Mouse (Mus musculus) urinary bladder, adult 2 months (tissue): ENCODE data around the gene Rab31. TPM values are rescaled to one million over a fixed set of nuclear protein-coding genes. Genes with fewer than 3 reads are reported as not detected.

Experiments used
- DNase-seq: peaks from one replicate; pipeline ENCODE4 v3.0.0; 2022; ENCODE audit warnings: low spot score
- polyA plus RNA-seq: library from polyadenylated mRNA; depleted of rRNA; stranded (reverse); fragments of >200 nt; gene quantifications from 2 replicates; pipeline ENCODE4 v1.2.3, GENCODE M21; 2012

Gene Rab31
- polyA plus RNA-seq, 1 experiment = 34.2 TPM

- DNase-seq = no peak
These were observed 68.8 kb downstream of the Rab31 start for GRCm38 (mm10) chr17:65703527-65704391.

DNA sequence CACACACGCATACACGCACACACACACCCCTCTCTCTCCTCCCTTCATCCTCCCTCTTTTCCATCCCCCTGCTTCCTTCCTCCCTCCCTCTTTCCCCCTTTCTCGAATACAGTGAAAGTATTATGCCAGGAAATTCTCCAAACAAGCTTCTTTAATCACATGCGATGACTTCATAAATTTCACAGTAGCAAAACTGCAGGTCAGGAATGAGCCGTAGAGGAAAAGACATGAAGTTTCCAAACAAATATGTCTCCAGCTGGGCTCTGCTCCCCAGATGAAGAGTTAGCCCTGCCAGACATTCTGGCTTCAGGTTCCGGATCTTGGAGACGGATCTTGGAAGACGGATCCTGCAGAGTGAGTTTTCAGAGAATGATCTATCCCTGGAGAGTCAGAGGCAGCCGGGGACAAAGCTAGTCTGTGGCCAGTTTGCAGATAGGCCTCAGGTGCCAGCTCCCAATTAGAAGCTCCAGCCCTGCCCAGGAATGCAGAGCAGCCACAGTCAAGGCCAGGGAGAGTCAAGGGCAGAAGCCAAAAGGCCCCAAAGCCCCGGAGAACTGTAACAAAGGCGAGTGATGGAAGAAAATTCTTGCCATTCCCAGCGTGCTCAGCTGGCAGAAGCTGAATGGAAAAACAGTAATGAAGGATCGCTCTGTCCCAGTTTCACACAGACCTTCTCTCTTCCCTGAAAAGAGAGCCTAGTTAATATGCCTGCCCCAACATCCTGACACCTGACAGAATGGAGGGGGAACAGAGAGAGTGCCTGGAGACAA, 70.6 kb downstream of the Rab31 start:
- DNase-seq = no peak

DNA sequence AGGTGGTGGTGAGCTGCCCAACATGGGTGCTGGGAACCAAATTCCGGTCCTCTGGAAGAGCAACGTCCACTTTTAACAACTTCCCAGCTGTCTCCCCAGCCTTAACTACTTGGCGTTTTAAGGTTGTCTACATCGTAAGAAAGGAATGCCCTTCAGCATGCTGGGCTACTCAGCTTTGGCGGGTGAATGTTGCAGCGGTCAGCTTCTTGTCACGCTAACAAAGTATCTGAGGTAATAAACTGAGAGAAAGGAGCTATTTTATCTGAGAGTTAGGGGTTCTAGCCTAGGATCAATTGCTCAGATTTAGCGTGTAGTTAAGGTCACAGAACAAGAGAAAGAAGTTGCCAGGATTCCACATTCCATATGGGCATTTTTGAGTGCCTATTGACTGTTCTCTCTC, 71.2 kb downstream of the Rab31 start:
- no peak for DNase-seq

DNA sequence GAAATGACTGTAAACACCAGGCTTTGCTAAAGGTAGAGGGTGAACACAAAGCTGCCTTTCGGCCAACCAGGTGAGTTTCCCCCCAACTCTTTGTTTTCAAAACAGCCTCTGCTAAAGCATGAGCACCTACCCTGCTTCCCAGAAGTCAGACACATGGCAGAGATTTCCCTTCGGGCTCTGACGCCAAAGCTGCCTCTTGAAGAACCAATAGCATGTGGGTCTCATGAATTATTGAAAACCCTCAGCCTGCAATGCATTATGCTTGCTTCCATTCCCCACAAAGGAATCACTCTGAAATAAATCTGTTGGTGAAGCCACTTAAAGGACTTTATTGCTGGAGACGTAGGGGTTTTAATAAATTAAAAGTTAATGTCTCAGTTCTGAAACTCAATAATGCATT, 72.5 kb downstream of the Rab31 start:
- no peak for DNase-seq

GRCm38 (mm10) chr17:65697791-65698463, 74.6 kb downstream of the Rab31 start:
- DNase-seq = no peak

- DNase-seq = no peak
These were observed 75.6 kb downstream of the Rab31 start for GRCm38 (mm10) chr17:65696939-65697338.

GRCm38 (mm10) chr17:65692276-65692675, 80.3 kb downstream of the Rab31 start:
- DNase-seq = no peak

- no peak for DNase-seq
These were observed 88.8 kb downstream of the Rab31 start for GRCm38 (mm10) chr17:65683731-65684130.

DNA sequence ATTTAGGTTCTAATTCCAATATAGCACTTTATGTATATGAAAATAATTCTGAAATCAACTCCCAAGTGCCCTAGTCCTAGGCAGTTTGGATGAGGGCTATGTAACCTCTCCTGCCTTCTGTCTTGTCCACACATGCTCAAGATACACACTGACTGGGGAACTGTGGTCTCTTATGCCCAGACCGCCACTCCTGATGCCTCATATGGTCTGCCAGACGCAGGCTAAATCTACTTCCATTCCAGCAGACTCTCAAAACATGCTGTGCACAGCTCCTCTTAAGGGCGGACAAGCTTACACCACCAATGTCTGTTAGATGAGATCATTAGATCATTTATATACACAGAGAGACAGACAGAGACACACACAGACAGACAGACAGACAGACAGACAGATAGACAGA, 89.2 kb downstream of the Rab31 start:
- DNase-seq = no peak

DNA sequence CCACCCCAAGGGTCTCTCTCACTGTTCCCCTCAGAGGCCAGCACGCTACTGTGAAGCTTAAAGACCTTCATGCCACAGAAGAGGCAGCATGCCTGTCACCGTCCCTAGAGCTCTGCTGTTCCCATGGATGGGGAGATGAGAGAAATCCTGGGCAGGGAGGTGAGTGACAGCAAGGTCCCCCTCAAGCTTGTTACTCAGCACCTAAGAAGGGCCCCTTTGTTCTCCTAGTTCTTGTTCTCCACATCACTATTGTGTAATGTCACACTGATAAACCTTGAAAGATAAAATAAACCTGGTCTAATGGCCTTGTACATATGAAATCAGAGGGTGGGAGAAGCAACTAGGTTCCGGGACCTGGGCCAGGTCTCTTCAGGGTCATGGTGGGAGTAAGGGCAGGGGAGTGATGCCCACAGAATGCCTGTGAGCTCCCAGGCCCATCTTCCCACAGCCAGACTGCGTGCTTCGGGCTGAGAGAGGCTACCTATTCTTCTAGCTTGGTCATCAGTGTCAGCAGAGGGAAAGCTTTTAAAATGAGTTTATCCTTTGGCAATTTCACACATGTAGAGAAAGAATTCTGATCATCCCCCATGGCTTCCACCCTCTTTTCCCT, 90.4 kb downstream of the Rab31 start:
- no peak for DNase-seq

GRCm38 (mm10) chr17:65681516-65681915, 91.0 kb downstream of the Rab31 start:
- no peak for DNase-seq

DNA sequence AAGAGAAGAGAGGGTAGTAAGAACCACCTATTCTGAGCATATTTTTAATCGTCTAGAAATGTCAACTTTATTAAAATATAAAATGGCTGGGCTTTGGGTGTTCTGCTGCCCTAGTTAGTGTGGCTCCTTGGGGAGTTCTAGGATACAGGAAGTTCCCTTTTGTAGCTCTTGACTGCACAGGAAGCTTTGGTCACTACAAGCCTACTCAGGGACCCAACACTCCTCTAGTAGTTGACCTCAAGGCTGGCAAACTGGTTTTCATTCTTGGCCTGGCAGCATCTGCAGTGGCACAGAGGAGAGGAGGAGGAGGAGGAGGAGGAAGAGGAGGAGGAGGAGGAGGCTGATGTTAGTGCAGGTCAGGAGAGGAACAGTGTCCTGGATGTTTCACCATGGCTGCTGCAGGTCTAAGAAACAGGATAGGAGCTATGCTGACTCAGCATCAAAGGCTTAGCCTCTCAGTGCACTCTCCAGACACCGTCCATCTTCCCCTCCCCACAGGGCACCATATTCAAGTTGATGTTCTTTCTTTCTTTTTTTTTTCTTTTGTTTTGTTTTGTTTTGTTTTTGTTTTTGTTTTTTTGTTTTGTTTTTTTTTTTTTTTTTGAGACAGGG, 91.6 kb downstream of the Rab31 start:
- no peak for DNase-seq

GRCm38 (mm10) chr17:65679806-65680446, 92.6 kb downstream of the Rab31 start:
- DNase-seq = no peak

GRCm38 (mm10) chr17:65677742-65678141, 94.8 kb downstream of the Rab31 start:
- no peak for DNase-seq

DNA sequence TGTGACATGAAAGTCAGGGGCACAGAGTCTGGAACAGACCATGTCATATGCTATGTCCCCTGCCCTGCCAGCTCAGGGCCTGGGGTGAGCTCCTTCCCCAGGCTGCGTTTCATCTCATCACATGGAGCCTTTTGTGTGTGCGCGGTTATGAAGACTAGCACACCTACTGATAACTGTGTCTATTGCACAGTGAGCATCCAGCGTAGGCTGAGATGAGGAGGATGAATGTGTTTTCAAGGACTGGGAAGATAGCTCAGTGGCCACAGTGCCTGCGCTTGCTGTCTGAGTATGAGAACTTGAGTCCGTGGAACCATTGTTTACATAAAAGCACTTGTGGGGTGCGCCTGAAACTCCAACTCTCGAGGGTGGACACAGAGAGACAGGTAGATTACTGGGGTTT, 96.0 kb downstream of the Rab31 start:
- no peak for DNase-seq

GRCm38 (mm10) chr17:65675985-65676384, 96.6 kb downstream of the Rab31 start:
- no peak for DNase-seq

DNA sequence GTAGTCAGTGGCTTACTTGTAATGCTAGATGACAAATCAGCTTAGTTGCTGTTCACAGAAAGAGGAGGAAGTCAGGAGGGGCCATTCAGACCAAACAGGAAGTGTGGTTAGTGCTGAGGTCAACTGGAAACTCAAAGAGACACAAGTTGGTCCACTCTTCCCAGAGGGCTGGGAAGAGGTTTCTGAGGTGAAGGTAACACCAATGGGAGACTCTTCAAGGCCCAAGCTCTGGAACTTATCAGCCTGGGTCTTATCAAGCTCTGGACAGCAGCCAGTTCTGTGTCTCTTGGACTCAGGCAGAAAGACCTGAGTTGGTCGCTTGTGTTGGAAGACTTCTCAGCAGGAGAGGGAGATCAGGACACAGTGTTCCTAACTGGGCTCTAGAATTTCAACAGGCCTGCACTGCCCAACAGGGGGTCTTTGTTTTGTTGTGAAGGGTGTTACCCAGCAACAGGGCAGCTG, 97.8 kb downstream of the Rab31 start:
- DNase-seq = no peak

DNA sequence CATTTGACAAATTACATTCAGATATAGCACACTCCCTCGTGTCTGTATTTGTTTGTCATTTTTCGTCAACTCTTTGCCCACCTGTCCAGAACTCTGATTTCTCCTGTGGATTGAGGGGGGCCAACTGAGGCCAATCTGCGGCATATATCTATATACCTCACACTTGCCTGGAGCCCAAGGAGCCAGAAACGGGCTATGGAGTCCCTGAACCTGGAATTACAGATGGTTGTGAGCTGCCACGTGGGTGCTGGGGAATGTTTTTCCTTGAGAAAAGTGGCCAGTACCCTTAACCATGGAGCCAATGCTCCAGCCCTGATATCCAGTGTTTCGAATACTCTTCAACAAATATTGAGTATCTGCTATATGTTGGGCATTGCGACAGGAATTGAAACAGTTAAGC, 99.6 kb downstream of the Rab31 start:
- DNase-seq = no peak

DNA sequence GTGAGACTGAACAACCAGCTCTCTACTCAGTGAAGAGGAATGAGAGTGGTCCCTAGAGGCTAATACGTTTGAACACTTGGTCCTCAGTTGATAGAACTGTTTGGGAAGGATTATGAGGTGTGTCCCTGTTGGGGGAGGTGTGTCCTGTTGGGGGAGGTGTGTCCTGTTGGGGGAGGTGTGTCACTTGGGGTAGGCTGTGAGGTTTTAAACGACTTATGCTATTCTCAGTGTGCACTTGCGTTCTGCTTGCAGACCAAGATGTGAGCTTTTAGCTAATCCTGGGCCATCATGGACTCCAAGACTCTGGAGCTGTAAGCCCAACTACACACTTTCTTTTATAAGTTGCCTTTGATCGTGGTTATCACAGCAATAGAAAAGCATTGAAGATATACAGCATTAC, 103.5 kb downstream of the Rab31 start:
- no peak for DNase-seq

- DNase-seq = no peak
These were observed 104.8 kb downstream of the Rab31 start for GRCm38 (mm10) chr17:65667792-65668191.
